Comparison of ENCODE assay signal across 9 mouse cellular contexts in genomic region chrX:135886234-135886585, GRCm38 (mm10). TPM values are rescaled to one million over a fixed set of nuclear protein-coding genes. Genes with fewer than 3 reads are reported as not detected.
DNase-seq lines count a peak whose midpoint lies in the region; ATAC-seq and TF ChIP-seq lines count a peak whose summit lies in the region.
"Had no signal": no experiment of that assay in that cellular context is flagged by ENCODE, and none has a peak within 500 bp of the region (broad histone marks: within the 10 kb centered on the region; RNA-seq: fewer than 3 reads in every experiment).

No protein-coding gene starts in this region.

- peak overlapping the region; percentile 78 for H3K4me3 ChIP-seq in gastrocnemius, adult 2 months
- peak overlapping the region; percentile 81 for H3K4me3 ChIP-seq in G1E (ENCODE audit: low read depth, low read length)
- H3K4me3 ChIP-seq in heart, embryonic 13.5 days: peak overlapping the region; percentile 75

- no peak for TF ChIP-seq CTCF in gastrocnemius, adult 2 months (IDR thresholded peaks at IDR 0.05)
- TF ChIP-seq CTCF in G1E (IDR thresholded peaks at IDR 0.05; ENCODE audit: low read depth, low read length): no peak

- peak overlapping the region; percentile 69 for H3K4me2 ChIP-seq in heart, embryonic 13.5 days

- 10% methylated on average over 11 of the region's 11 CpGs for WGBS in heart, embryonic 13.5 days

- no peaks in the 10 kb centered on the region for H3K9me3 ChIP-seq in G1E (replicated peaks)
- H3K9me3 ChIP-seq in heart, embryonic 13.5 days: no peaks in the 10 kb centered on the region

- DNase-seq in gastrocnemius, adult 2 months: peak; percentile 19
- no peak for DNase-seq in gastrocnemius, adult 18-20 months (ENCODE audit: low spot score)
- DNase-seq in G1E (ENCODE audit: low spot score): peak; percentile 27
- peak; percentile 32 for DNase-seq in kidney, postnatal 14 days
- DNase-seq in lung, postnatal 14 days: peak; percentile 3
- peak; percentile 27 for DNase-seq in right cerebral cortex, postnatal 25 days

- 0 out of 2 replicates have a peak, but pooled peaks have one; percentile 10 for ATAC-seq in G1E (ENCODE audit: extremely low read depth, insufficient number of reproducible peaks, low FRiP score, poor library complexity, severe bottlenecking)
- ATAC-seq in common myeloid progenitor, adult 5-6 weeks (replicated peaks; ENCODE audit: low read depth, poor library complexity, severe bottlenecking): peak; percentile 39
- no peak for ATAC-seq in heart, embryonic 13.5 days (ENCODE audit: extremely low read depth, insufficient number of reproducible peaks, low FRiP score, low TSS enrichment)

- H3K27me3 ChIP-seq in G1E (ENCODE audit: insufficient read depth, low read length): no peaks in the 10 kb centered on the region
- H3K27me3 ChIP-seq in heart, embryonic 13.5 days (replicated peaks): no peaks in the 10 kb centered on the region

- intact Hi-C loops in gastrocnemius, adult 2 months (cut with DNase I): no loop called here

- peak overlapping the region; percentile 91 for H3K9ac ChIP-seq in heart, embryonic 13.5 days

- H3K27ac ChIP-seq in gastrocnemius, adult 2 months: peak overlapping the region; percentile 71
- H3K27ac ChIP-seq in heart, embryonic 13.5 days (replicated peaks): peak overlapping the region; percentile 87

- H3K36me3 ChIP-seq in G1E (replicated peaks): peaks cover 27% of the 10 kb centered on the region
- H3K36me3 ChIP-seq in heart, embryonic 13.5 days: peaks cover 34% of the 10 kb centered on the region

- peaks cover 3% of the 10 kb centered on the region for H3K4me1 ChIP-seq in G1E (ENCODE audit: insufficient read depth, low read depth, low read length)
- no peaks in the 10 kb centered on the region for H3K4me1 ChIP-seq in heart, embryonic 13.5 days

RNA-seq across cellular contexts. Expression of gene Gprasp2, which starts 47.4 kb away (rescaled TPM):
- total RNA-seq in gastrocnemius, adult 2 months (2021): 1 to 10 TPM in 1 of 2 experiments, under 1 TPM in 1; 0.79 to 3.6 TPM
- 1 to 10 TPM; 1.0 to 1.1 TPM for total RNA-seq in gastrocnemius, adult 18-20 months (2021)
- not detected in 2 replicates for total RNA-seq in G1E (2014; fragmentation: Nextera tagmentation)
- 0.22 and 0.41 TPM in 2 replicates for total RNA-seq in G1E (2017)
- 0.14 TPM in 1 of 2 replicates, not detected in the other for polyA plus RNA-seq in G1E (2012)
- 2.0 and 2.3 TPM in 2 replicates for total RNA-seq in common myeloid progenitor, adult 5-6 weeks (2017)
- 21.8 and 22.6 TPM in 2 replicates for polyA plus RNA-seq in heart, embryonic 13.5 days (2015; fragmentation: Nextera tagmentation; extraction: Ambion mirVana)
- total RNA-seq: MEL had no signal
